Mouse (Mus musculus): ENCODE results near the gene Slc34a2. TPM values are rescaled to one million over a fixed set of nuclear protein-coding genes. Genes with fewer than 3 reads are reported as not detected.

The Slc34a2 gene
- total RNA-seq, 2 experiments from 2014 or later = not detected

GRCm38 (mm10) chr5:53025276-53025973 is 12.5 kb upstream of the Slc34a2 start:
- peak in 1 of 2 experiments; percentile 17 for DNase-seq (ENCODE audit: low spot score in 2 of 2)

DNA sequence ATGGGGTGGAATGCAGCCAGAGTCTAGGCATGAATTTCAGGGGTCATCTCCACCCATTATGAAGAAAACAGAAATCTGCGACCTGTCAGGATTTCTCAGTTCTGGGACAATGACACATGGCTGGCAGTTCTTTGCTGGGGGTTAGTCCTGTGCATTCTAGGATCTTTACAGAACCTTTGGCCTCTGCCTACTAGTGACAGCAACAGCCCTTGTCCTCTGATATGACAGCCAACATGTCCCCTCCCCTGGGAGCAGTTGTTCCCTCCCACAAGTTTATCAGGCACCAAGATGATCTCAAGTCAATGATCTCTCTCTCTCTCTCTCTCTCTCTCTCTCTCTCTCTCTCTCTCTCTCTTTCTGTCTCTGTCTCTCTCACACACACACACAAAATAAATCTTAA is 6.5 kb upstream of the Slc34a2 start:
- no peak for DNase-seq (ENCODE audit: low spot score in 2 of 2)

- no peak for DNase-seq (ENCODE audit: low spot score in 2 of 2)
Measured at GRCm38 (mm10) chr5:53042034-53042748, 4.3 kb downstream of the Slc34a2 start.

GRCm38 (mm10) chr5:53042771-53043371 is 5.0 kb downstream of the Slc34a2 start:
- no peak for DNase-seq (ENCODE audit: low spot score in 2 of 2)

DNA sequence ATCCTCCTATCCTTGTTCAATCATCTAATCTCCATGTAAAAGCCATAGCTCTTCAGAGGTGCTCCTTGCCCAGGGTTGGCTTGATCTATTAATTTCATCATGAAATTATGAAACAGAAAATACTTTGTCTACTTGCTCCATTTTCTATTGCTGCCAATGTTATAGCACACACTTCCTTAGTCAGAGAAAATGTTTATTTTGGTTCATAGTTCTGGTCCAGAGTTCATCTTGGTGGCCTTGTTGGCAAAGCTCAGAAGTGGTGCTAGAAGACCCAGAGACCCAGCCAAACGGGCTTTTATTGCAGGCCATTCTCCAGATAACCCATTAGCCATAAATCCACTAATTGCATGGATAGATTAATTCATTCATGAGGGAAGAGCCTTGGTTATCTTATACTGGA is 5.8 kb downstream of the Slc34a2 start:
- DNase-seq (ENCODE audit: low spot score in 2 of 2) = no peak

- no peak for DNase-seq (ENCODE audit: low spot score in 2 of 2)
Measured at GRCm38 (mm10) chr5:53047951-53048350, 10.1 kb downstream of the Slc34a2 start.

DNA sequence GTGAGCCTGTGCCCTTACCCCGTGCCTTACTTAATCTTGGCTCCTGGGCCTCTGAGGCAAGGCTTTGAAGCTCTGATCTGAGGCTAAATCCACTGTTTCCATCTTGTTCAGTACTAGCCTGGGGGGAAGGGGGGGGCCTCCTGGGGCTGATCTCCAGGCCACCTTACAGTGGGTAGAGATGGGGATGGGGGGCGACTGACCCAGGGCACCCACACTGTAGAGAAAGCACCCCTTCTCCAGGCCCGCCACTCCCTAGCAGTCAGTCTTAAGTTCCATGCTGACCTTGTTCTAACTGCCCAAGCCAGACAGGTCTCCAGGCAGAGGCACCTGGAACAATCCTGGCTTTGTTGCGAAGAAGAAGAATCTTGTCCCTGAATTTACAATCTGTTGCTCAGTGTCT is 10.7 kb downstream of the Slc34a2 start:
- DNase-seq (ENCODE audit: low spot score in 2 of 2) = no peak

DNA sequence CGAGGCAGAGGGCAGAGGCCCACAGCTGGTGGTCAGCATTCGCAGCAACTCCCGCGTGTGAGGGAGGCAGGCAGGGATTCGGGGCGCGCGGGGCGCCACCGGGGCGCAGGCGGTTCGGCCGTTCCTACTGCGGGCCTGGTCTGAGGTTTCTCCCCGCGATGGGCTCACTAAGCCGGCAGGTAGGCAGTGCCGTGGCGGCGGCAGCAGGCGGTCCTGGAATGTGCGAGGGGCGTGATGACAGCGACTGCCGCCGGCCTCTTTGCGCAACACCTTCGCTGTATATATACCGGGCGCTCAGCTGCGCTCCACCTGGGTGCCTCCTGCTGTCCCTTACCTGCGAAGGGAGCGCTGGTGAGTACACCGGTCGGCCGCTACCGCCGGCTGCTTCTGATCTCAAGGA is 11.2 kb downstream of the Slc34a2 start:
- DNase-seq (ENCODE audit: low spot score in 2 of 2) = no peak

DNA sequence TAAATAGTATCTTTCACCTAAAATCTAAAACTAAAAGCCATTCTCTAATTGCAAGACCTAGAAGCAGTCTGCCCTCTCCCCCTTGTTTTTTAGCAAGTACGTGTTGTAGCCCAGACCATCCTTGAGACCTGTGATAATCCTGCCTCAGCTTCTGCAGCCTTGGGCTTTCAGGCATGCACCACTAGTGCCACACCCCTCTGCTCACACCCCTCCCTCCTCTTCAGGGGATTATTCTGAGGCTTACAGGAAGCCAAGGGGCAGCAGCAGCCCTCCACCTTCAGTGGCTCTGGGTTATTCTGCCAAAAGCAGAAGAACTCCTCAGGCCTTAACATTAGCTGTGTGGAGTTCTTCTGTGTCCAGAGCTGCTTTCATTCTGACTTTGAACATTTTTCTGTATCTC is 13.1 kb downstream of the Slc34a2 start:
- DNase-seq (ENCODE audit: low spot score in 2 of 2) = no peak

GRCm38 (mm10) chr5:53053246-53053645 is 15.4 kb downstream of the Slc34a2 start:
- DNase-seq (ENCODE audit: low spot score in 2 of 2) = no peak

DNA sequence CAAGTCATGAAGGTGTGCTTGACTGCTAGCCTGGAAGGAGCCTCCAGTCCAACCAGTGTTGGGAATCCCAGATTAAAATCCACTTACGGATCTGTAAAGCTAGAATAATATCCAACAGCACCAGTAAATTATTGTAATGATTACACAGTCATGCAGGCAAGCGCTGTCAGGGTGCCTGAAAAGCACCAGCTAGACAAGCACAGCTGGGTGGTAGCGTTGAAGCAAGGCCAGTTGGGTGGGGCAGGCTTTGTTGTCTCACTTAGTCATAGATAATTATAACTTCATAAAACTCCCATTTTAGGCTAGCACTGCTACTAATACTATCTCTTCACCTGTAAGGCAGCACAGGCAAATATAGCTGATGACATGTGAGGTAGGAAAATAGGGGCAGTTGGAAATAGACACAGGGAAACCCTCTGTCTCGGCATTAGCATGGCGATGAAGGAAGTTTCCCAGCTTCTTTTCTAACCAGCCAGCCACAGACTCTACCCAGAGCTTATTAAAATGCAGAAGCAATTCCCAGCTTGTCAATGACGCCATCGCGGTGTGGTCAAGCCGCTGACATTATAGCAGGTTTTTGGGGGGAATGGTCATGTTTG is 23.8 kb downstream of the Slc34a2 start:
- no peak for DNase-seq (ENCODE audit: low spot score in 2 of 2)

- no peak for DNase-seq (ENCODE audit: low spot score in 2 of 2)
Measured at GRCm38 (mm10) chr5:53074553-53074952, 36.7 kb downstream of the Slc34a2 start.

- DNase-seq (ENCODE audit: low spot score in 2 of 2) = no peak
Measured at GRCm38 (mm10) chr5:53078453-53078852, 40.6 kb downstream of the Slc34a2 start.

DNA sequence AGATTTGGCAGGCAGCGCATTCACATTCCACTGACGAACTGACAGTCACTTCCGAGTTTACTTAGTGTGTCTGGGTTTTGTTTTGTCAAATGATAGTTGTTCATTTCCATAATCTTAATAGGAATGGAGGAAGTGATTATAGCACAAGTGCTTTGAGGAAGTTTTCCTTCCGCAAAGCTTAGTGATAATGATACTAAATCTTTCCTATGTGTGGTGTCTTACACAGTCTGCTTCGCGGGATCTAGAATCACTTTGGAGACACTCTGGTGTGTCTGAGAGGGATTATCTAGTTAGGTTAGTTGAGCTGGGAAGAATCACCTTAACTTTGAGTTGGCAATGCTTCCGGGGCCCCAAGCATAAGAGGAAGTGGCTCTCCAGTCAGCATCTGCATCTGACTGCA is 49.6 kb downstream of the Slc34a2 start:
- DNase-seq (ENCODE audit: low spot score in 2 of 2) = no peak

- DNase-seq (ENCODE audit: low spot score in 2 of 2) = no peak
Measured at GRCm38 (mm10) chr5:53091331-53091730, 53.5 kb downstream of the Slc34a2 start.

- no peak for DNase-seq (ENCODE audit: low spot score in 2 of 2)
Measured at GRCm38 (mm10) chr5:53101848-53102473, 64.1 kb downstream of the Slc34a2 start.

- no peak for DNase-seq (ENCODE audit: low spot score in 2 of 2)
Measured at GRCm38 (mm10) chr5:53104177-53104855, 66.4 kb downstream of the Slc34a2 start.

- no peak for DNase-seq (ENCODE audit: low spot score in 2 of 2)
Measured at GRCm38 (mm10) chr5:53105716-53106115, 67.8 kb downstream of the Slc34a2 start.

- no peak for DNase-seq (ENCODE audit: low spot score in 2 of 2)
Measured at GRCm38 (mm10) chr5:53106125-53106524, 68.2 kb downstream of the Slc34a2 start.

DNA sequence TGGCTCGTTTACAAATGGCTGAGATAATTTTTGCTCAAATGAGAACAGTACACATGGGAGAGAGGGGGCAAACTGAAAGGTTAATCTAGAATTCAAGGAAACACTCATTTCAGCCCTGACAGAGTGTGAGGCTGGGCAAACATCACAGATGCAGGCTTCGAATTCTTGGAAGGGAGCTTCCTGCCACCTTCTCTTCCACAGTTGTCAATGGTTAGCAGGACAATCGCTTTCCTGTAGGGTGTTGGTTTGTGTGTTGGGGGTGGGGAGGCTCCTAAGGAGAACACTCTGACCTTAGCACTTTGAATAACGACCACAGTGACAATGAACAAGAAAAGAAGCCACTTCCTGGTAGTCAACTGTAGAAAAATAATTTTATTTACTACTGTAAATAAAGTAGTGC is 68.8 kb downstream of the Slc34a2 start:
- no peak for DNase-seq (ENCODE audit: low spot score in 2 of 2)

DNA sequence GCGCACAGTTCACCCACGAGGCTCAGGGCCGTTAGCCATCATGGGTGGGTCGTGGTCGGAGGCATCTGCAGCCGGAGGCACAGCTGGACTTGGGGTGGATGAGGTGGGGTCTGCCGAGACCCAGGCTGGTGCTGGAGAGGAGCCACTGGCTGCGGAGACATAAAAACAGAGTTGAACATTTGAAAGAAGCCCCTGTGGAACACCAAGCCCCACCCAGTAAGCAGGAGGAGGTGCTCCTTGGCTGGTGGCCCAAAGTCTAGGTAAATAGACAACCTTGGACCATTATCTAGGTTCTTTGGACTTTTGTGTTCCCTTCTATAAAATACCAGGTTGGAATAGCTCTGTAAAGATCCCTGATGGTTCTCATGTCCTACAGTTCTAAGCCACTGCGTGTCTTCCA is 70.1 kb downstream of the Slc34a2 start:
- no peak for DNase-seq (ENCODE audit: low spot score in 2 of 2)
